Mouse (Mus musculus) cortical plate, adult 2 months (tissue): ENCODE data around the gene Fat1.

Experiments
- CTCF ChIP-seq: fragments of 200-500 bp; IDR thresholded peaks from 2 replicates; pipeline ENCODE4 v1.5.1; 2011; ENCODE audit warnings: mild to moderate bottlenecking, control low read depth, low read length; ENCODE audit not compliant: insufficient read depth; ENCODE audit errors: extremely low read depth
- POLR2A ChIP-seq: fragments of 200-500 bp; IDR thresholded peaks from 2 replicates; pipeline ENCODE4 v1.6.1; 2011; ENCODE audit warnings: mild to moderate bottlenecking, low read length, control low read depth; ENCODE audit not compliant: insufficient read depth; ENCODE audit errors: extremely low read depth

GRCm38 (mm10) chr8:44975113-44975512 is 39.9 kb downstream of the Fat1 start:
- TF ChIP-seq POLR2A, result no peak
- TF ChIP-seq CTCF, result no peak
